Mouse (Mus musculus) adrenal gland, adult 2 months (tissue): Measurements from ENCODE around the gene Slc2a13. TPM values are rescaled to one million over a fixed set of nuclear protein-coding genes. Genes with fewer than 3 reads are reported as not detected.

ENCODE experiments used
- DNase-seq: peaks from one replicate; pipeline ENCODE4 v3.0.0; 2021
- polyA plus RNA-seq: library from polyadenylated mRNA; depleted of rRNA; stranded (reverse); fragments of >200 nt; gene quantifications from 2 replicates; pipeline ENCODE4 v1.2.3, GENCODE M21; 2012
- total RNA-seq, 2 experiments: library from RNA; stranded (reverse); gene quantifications; 2 replicates each; pipeline ENCODE4 v1.2.3; 2021

The Slc2a13 gene
- total and polyA plus RNA-seq, 3 experiments, result 1.0 to 4.0 (median 3.3) TPM

GRCm38 (mm10) chr15:91502235-91502634 is 70.8 kb downstream of the Slc2a13 start:
- no peak for DNase-seq

GRCm38 (mm10) chr15:91495014-91495413 is 78.0 kb downstream of the Slc2a13 start:
- DNase-seq, result peak; percentile 74

GRCm38 (mm10) chr15:91479924-91480615 is 93.0 kb downstream of the Slc2a13 start:
- no peak for DNase-seq

GRCm38 (mm10) chr15:91477766-91478165 is 95.3 kb downstream of the Slc2a13 start:
- DNase-seq, result peak; percentile 54

GRCm38 (mm10) chr15:91473690-91474409 is 99.2 kb downstream of the Slc2a13 start:
- no peak for DNase-seq

- no peak for DNase-seq
These were observed 107.7 kb downstream of the Slc2a13 start for GRCm38 (mm10) chr15:91465331-91465730.

- no peak for DNase-seq
These were observed 109.1 kb downstream of the Slc2a13 start for GRCm38 (mm10) chr15:91463857-91464435.

- peak; percentile 79 for DNase-seq
These were observed 109.9 kb downstream of the Slc2a13 start for GRCm38 (mm10) chr15:91463026-91463661.

- DNase-seq, result no peak
These were observed 111.1 kb downstream of the Slc2a13 start for GRCm38 (mm10) chr15:91461940-91462339.

- DNase-seq, result no peak
These were observed 115.9 kb downstream of the Slc2a13 start for GRCm38 (mm10) chr15:91457202-91457601.

GRCm38 (mm10) chr15:91445399-91445798 is 127.7 kb downstream of the Slc2a13 start:
- DNase-seq, result no peak

GRCm38 (mm10) chr15:91443449-91443848 is 129.6 kb downstream of the Slc2a13 start:
- no peak for DNase-seq

- DNase-seq, result no peak
These were observed 133.2 kb downstream of the Slc2a13 start for GRCm38 (mm10) chr15:91439883-91440282.

GRCm38 (mm10) chr15:91425426-91425825 is 147.6 kb downstream of the Slc2a13 start:
- no peak for DNase-seq

GRCm38 (mm10) chr15:91406979-91407378 is 166.1 kb downstream of the Slc2a13 start:
- no peak for DNase-seq

- no peak for DNase-seq
These were observed 177.9 kb downstream of the Slc2a13 start for GRCm38 (mm10) chr15:91395165-91395564.

GRCm38 (mm10) chr15:91383694-91384093 is 189.4 kb downstream of the Slc2a13 start:
- DNase-seq, result no peak

GRCm38 (mm10) chr15:91382606-91383005 is 190.5 kb downstream of the Slc2a13 start:
- DNase-seq, result no peak

GRCm38 (mm10) chr15:91381864-91382263 is 191.2 kb downstream of the Slc2a13 start:
- DNase-seq, result no peak

- peak; percentile 55 for DNase-seq
These were observed 194.2 kb downstream of the Slc2a13 start for GRCm38 (mm10) chr15:91378751-91379325.

GRCm38 (mm10) chr15:91377568-91377967 is 195.5 kb downstream of the Slc2a13 start:
- no peak for DNase-seq

- DNase-seq, result no peak
These were observed 196.0 kb downstream of the Slc2a13 start for GRCm38 (mm10) chr15:91377105-91377504.
